Mouse (Mus musculus): ENCODE measurements at regions not wholly inside any gene's neighbourhood (a gene's known extent, or its start where the extent isn't known, plus 50 kb on each side); places are given as distances from the start of the nearest gene placed in this dataset.

DNA sequence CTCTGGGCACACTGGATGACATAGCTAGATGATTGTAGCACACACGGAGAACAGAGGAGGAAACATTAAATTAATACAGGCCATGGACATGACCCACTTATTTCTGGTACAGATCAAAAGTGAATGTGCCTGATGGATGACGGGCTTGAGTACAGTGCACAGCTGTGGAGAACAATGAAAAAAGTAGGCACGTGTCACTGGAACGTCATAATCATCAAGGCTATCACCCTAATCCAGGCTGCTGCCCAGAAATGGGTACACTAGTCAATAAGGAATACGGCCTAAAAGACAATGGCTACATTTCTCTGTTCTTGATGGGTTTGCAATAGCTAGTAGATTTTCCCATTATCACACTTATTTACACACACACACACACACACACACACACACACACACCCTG is 118.3 kb upstream of the Prdm1 start:
- Histone ChIP-seq H3K4me3 (replicated peaks) (no peak overlapping the region), H3K27me3 (replicated peaks) (no peaks in the 10 kb centered on the region), H3K4me1 (replicated peaks) (peaks cover 2% of the 10 kb centered on the region; the same call in 1 of the 2 replicates), H3K4me2 (replicated peaks) (no peak overlapping the region), H3K27ac (no peak overlapping the region), H3K9me3 (no peaks in the 10 kb centered on the region), H3K9ac (no peak overlapping the region), H3K36me3 (no peaks in the 10 kb centered on the region)
- 81% methylated on average over 5 of the region's 5 CpGs for WGBS
- ATAC-seq, result no peak

DNA sequence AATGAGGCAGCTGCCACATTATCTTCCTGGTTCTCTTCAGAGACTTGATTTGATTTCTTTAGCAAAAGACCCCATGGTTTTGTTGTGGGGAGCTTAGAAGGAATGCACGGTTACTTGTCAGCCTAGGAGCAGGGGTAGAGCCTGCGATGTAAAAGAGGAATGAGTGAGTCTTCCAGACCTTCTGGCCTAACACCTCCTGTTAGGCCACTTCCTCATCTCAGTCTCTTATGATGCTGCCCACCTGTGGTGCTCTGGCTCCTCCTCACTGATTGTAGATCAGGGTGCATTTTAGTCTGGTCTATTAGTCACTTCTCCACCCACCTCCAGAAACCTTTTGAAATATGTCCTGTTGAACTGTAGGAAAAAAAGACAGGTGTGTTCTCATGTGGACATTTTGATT is 113.3 kb upstream of the Prdm1 start:
- WGBS, result 89% methylated on average over 2 of the region's 2 CpGs
- H3K36me3 ChIP-seq, result no peaks in the 10 kb centered on the region
- H3K27ac ChIP-seq, result no peak overlapping the region
- ATAC-seq, result no peak
- no peaks in the 10 kb centered on the region for H3K4me1 ChIP-seq (replicated peaks)
- no peak overlapping the region for H3K4me3 ChIP-seq (replicated peaks)
- H3K9ac ChIP-seq, result no peak overlapping the region
- H3K4me2 ChIP-seq (replicated peaks), result no peak overlapping the region
- H3K27me3 ChIP-seq (replicated peaks), result no peaks in the 10 kb centered on the region
- no peaks in the 10 kb centered on the region for H3K9me3 ChIP-seq

DNA sequence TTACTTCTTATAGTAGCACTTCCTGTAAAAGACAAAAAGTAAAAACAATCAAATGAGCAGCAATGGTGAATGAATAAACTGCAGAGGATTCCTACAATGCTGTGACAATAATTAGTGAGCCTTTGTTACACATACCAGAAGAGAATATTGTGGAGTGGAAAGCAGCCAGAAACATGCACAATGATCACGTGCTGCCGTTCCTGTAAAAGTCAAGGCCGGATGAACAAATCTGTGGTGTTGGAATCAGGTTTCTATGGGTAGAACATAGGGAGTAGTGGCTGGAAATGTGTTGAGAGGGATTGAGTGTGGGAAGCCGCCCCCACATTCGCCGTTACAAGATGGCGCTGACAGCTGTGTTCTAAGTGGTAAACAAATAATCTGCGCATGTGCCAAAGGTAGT is 112.3 kb upstream of the Prdm1 start:
- WGBS, result 96% methylated on average over 8 of the region's 8 CpGs
- no peaks in the 10 kb centered on the region for H3K27me3 ChIP-seq (replicated peaks)

DNA sequence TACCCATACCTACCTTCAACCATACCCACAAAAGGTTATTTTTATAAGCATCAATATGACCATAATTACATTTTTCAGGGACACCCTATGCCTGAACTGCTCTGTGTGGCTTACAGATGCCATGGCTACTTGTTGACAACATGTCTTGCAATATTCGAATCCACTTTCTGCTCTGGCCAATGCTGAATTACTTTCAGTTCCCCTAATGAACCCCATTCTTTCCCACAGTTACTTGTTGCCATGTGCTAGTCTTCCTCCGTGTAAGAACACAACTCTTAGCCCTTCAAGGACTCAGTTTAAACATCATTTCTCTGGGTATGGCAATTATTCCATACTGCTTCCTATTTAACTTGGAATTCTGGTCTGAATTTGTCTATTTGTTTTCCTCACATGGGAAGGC is 110.4 kb upstream of the Prdm1 start:
- 82% methylated on average over 2 of the region's 2 CpGs for WGBS
- no peaks in the 10 kb centered on the region for H3K36me3 ChIP-seq
- H3K9me3 ChIP-seq, result no peaks in the 10 kb centered on the region

More for the DNA sequence above, 112.3 kb upstream of the Prdm1 start:
- H3K4me3 ChIP-seq (replicated peaks), result no peak overlapping the region
- H3K9ac ChIP-seq, result no peak overlapping the region
- H3K27ac ChIP-seq, result no peak overlapping the region
- H3K9me3 ChIP-seq, result no peaks in the 10 kb centered on the region
- no peaks in the 10 kb centered on the region for H3K4me1 ChIP-seq (replicated peaks)
- no peak for ATAC-seq
- no peaks in the 10 kb centered on the region for H3K36me3 ChIP-seq
- H3K4me2 ChIP-seq (replicated peaks), result no peak overlapping the region

DNA sequence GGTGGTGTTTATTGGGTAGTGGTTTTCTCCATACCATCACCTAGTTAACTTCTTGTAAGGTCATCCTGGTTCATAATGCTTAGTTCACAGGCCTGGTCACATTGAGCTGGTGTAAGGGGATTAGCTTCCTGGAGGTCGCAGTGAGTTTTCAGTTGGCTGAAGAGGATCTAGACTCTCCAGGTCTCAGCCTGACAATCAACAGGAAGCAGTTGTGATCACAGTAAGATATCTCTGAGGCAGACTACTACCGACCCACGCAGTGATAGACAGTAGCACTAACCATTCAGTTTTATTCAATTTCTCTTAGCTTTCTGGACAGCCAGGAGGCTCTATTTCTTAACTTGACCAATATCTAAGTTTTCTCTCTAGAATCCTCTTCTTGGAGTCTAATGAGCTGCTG is 108.5 kb upstream of the Prdm1 start:
- no peaks in the 10 kb centered on the region for H3K4me1 ChIP-seq (replicated peaks)
- H3K4me2 ChIP-seq (replicated peaks), result no peak overlapping the region
- ATAC-seq, result no peak
- no peaks in the 10 kb centered on the region for H3K9me3 ChIP-seq
- no peak overlapping the region for H3K9ac ChIP-seq
- H3K27ac ChIP-seq, result no peak overlapping the region
- no peaks in the 10 kb centered on the region for H3K27me3 ChIP-seq (replicated peaks)
- WGBS, result 81% methylated on average over 3 of the region's 3 CpGs
- H3K4me3 ChIP-seq (replicated peaks), result no peak overlapping the region
- no peaks in the 10 kb centered on the region for H3K36me3 ChIP-seq

More for the DNA sequence above, 110.4 kb upstream of the Prdm1 start:
- H3K4me1 ChIP-seq (replicated peaks), result no peaks in the 10 kb centered on the region
- no peak for ATAC-seq
- H3K9ac ChIP-seq, result no peak overlapping the region
- H3K27ac ChIP-seq, result no peak overlapping the region
- no peak overlapping the region for H3K4me3 ChIP-seq (replicated peaks)
- H3K27me3 ChIP-seq (replicated peaks), result no peaks in the 10 kb centered on the region
- no peak overlapping the region for H3K4me2 ChIP-seq (replicated peaks)

DNA sequence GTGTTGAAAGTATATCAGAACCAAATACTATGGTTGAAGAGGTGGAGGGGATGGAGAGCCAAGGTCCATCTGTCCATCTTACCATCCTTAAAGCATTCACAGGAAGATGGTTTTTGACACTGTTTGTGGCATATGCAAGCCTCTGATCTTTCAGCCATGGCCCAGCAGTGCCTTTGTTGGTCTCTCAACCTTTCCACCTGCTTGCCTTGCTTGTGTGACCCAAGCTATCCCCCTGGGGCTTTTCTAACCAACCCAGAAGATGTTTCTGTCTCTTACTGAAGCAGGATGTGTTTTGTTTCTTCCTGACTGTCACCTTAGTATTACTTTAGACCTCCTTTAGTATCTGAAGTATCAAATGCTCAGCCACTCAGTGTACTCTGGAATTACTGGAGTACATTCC is 107.8 kb upstream of the Prdm1 start:
- H3K9ac ChIP-seq, result no peak overlapping the region
- H3K27me3 ChIP-seq (replicated peaks), result no peaks in the 10 kb centered on the region
- no peak overlapping the region for H3K27ac ChIP-seq
- H3K4me1 ChIP-seq (replicated peaks), result no peaks in the 10 kb centered on the region
- no peaks in the 10 kb centered on the region for H3K36me3 ChIP-seq
- ATAC-seq, result no peak
- H3K9me3 ChIP-seq, result no peaks in the 10 kb centered on the region
- H3K4me2 ChIP-seq (replicated peaks), result no peak overlapping the region
- H3K4me3 ChIP-seq (replicated peaks), result no peak overlapping the region

DNA sequence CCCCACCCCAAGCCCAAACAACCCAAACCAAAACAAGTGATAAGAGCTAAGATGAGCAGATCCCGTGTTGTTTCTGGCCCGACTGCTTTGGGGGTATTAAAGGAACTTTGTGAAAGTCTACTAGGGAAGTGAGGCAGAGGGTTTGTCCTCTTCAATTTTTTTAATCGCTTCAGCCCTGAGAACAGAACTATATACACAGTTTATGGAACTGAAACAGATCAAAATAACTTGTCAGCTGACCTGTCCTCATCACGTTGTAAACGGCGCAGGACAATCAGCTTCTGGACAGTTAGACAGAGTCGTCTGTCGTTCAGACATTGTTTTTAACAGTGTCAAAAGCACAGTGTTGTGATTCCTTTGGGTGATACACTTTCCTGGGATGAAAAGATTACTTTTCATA is 103.3 kb upstream of the Prdm1 start:
- no peak overlapping the region for H3K4me3 ChIP-seq (replicated peaks)

DNA sequence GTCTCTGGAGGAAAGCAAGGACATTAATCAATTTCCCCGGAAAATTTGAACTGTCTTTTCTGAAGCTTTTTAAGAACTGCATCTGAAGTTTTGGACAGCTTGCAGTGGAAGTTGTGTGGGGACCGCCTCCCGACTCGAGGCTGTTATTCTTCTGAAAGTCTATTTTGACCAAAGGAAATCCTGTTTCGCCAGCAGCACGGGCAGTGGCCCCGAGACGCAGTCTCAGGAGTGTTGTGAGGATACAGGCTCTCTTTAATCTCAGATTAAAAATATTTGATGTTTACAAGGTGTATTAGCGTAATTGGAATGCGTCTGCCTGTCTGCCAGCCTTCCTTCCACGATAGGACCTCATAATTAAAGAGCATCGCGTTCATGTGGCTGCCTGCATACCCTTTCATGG is 102.2 kb upstream of the Prdm1 start:
- Histone ChIP-seq H3K4me3 (replicated peaks) (no peak overlapping the region), H3K27me3 (replicated peaks) (no peaks in the 10 kb centered on the region), H3K9ac (no peak overlapping the region), H3K27ac (no peak overlapping the region), H3K9me3 (no peaks in the 10 kb centered on the region), H3K36me3 (no peaks in the 10 kb centered on the region), H3K4me2 (replicated peaks) (no peak overlapping the region), H3K4me1 (replicated peaks) (no peaks in the 10 kb centered on the region)
- WGBS, result 66% methylated on average over 13 of the region's 13 CpGs
- no peak for ATAC-seq

More for the DNA sequence above, 103.3 kb upstream of the Prdm1 start:
- H3K4me1 ChIP-seq (replicated peaks), result no peaks in the 10 kb centered on the region
- no peak overlapping the region for H3K27ac ChIP-seq
- no peaks in the 10 kb centered on the region for H3K36me3 ChIP-seq
- H3K27me3 ChIP-seq (replicated peaks), result no peaks in the 10 kb centered on the region
- no peak overlapping the region for H3K9ac ChIP-seq
- no peaks in the 10 kb centered on the region for H3K9me3 ChIP-seq
- no peak for ATAC-seq
- 55% methylated on average over 8 of the region's 8 CpGs for WGBS
- H3K4me2 ChIP-seq (replicated peaks), result no peak overlapping the region

DNA sequence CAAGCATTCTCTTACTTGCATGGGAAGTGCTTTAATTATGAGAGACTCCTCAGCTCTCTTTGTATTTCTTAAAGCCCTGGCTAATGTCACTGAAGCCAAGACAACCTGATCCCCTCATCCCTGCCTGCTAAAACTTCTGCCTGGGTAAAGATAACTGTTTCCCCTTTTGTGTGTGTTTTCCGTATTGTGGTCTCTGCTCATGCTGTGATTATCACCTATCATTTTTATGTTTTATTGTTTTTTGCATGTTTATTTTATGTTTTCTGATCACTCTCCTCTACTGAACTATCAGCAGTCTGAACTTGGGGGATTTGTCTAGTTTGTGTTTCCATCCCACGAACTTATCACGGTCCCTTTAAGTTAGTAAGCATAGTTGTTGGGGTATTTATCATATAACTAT is 100.1 kb upstream of the Prdm1 start:
- H3K36me3 ChIP-seq, result no peaks in the 10 kb centered on the region
- no peaks in the 10 kb centered on the region for H3K9me3 ChIP-seq
- no peak overlapping the region for H3K9ac ChIP-seq
- no peak for ATAC-seq
- no peaks in the 10 kb centered on the region for H3K27me3 ChIP-seq (replicated peaks)
- no peak overlapping the region for H3K27ac ChIP-seq
- no peak overlapping the region for H3K4me3 ChIP-seq (replicated peaks)
- 86% methylated on average over 3 of the region's 3 CpGs for WGBS
- no peaks in the 10 kb centered on the region for H3K4me1 ChIP-seq (replicated peaks)
- no peak overlapping the region for H3K4me2 ChIP-seq (replicated peaks)

DNA sequence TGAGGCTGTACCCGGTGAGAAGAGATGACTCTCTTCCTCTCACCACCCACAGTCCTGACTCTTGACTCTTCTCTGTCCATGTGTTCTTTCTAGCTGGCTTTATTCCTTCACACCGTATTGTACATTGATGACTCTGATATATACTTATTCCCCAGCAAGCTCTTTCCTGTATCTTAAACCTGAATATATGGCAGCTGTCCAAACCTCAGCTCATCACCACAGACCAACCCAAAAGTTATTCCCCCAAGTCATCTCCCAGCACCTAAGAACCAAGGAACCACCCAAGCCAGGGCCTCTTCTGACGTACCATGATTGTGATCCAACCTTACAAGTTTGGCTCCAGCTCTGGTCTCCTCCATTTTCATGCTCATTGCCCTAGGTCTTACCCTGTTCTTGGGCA is 99.1 kb upstream of the Prdm1 start:
- Histone ChIP-seq H3K9me3 (no peaks in the 10 kb centered on the region), H3K27ac (no peak overlapping the region), H3K36me3 (no peaks in the 10 kb centered on the region), H3K4me3 (replicated peaks) (no peak overlapping the region), H3K4me2 (replicated peaks) (no peak overlapping the region), H3K27me3 (replicated peaks) (no peaks in the 10 kb centered on the region), H3K9ac (no peak overlapping the region), H3K4me1 (replicated peaks) (no peaks in the 10 kb centered on the region)
- no peak for ATAC-seq
- 89% methylated on average over 3 of the region's 3 CpGs for WGBS

DNA sequence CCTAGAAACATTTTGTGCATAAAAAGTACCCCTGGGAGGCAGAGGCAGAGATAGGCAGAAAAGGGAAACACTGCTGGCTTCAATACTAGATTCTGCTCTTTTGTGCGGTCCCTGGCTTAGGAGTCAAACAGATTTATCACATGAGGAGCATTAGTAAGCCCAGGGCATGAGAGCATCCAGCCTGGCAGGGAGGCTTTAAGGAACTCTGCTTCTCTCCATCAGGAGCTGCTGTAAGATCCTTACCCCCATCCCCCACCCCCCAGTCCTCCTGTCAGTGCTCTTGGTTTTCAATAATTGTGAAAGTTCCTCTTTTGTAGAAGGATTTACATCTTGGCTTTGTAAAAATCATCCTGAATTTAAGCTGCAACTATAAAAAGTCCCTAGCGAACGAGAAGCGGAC is 97.2 kb upstream of the Prdm1 start:
- no peak for ATAC-seq
- no peak overlapping the region for H3K4me3 ChIP-seq (replicated peaks)
- H3K27me3 ChIP-seq (replicated peaks), result no peaks in the 10 kb centered on the region
- no peak overlapping the region for H3K9ac ChIP-seq
- H3K27ac ChIP-seq, result no peak overlapping the region
- H3K36me3 ChIP-seq, result no peaks in the 10 kb centered on the region
- 79% methylated on average over 4 of the region's 4 CpGs for WGBS
- no peak overlapping the region for H3K4me2 ChIP-seq (replicated peaks)
- H3K9me3 ChIP-seq, result no peaks in the 10 kb centered on the region
- no peaks in the 10 kb centered on the region for H3K4me1 ChIP-seq (replicated peaks)

DNA sequence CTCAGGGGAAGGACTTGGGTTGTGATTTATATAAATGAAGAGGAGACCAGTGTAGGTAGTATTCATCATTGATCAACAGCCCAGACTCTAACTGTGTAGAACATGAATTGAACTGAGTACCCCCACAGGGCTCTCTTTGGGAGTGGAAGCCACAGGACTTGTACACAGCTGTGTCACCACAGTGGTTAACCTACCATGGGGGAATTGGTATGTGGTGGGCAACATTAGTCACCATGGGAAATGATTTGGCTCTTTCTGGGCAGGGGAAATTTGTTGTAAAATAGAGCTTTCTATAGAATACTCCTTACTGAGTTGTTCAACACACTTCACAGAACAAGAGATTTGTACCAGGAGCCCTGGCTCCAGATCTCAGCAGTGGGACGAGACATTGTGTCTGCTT is 87.3 kb upstream of the Prdm1 start:
- Histone ChIP-seq H3K4me2 (replicated peaks) (no peak overlapping the region), H3K4me1 (replicated peaks) (no peaks in the 10 kb centered on the region), H3K9ac (no peak overlapping the region), H3K27me3 (replicated peaks) (no peaks in the 10 kb centered on the region), H3K9me3 (no peaks in the 10 kb centered on the region), H3K36me3 (no peaks in the 10 kb centered on the region), H3K4me3 (replicated peaks) (no peak overlapping the region), H3K27ac (no peak overlapping the region)
- no peak for ATAC-seq
- WGBS, result 81% methylated on average over 1 of the region's 1 CpGs

DNA sequence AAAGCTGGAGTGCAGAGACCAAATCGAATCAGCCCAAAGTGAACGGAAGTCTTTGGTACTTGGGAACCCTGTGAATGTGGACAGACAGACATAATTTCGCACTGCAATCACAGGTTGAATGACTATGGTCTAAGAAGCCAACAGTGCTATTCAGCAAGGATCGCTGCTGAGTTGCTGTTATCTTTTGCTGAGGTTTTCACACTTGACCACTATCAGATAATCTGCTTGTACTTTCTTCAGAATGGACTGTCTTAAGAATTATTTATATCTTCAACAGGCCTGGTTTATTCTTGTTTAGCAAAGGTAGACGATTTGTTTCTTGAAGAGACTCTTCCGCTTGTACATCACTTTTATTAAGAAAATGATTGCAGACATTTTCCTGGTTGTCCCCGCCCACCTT is 84.3 kb upstream of the Prdm1 start:
- WGBS, result 90% methylated on average over 7 of the region's 7 CpGs
- no peak for ATAC-seq
- no peaks in the 10 kb centered on the region for H3K36me3 ChIP-seq

DNA sequence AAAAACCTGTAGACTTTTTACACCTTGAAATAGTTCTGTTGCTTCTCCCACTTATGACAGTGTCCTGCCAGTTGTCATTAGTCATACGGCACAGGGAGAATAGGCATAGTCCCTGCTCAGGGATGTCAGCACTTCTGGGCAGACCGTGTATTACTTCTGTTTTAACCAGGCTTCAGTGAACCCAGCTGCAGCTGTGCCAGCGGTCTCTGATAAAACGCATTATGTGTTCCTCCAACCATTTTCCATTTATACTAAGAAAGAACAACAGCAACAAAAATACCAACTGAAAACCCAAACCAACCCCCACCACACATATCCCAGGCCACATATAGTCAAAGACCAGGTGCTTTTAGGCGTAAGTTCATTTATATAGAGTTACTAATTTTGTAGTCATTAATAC is 83.1 kb upstream of the Prdm1 start:
- Histone ChIP-seq H3K9ac (no peak overlapping the region), H3K27me3 (replicated peaks) (no peaks in the 10 kb centered on the region), H3K36me3 (no peaks in the 10 kb centered on the region), H3K27ac (no peak overlapping the region), H3K4me2 (replicated peaks) (no peak overlapping the region), H3K9me3 (no peaks in the 10 kb centered on the region), H3K4me1 (replicated peaks) (no peaks in the 10 kb centered on the region), H3K4me3 (replicated peaks) (no peak overlapping the region)
- WGBS, result 83% methylated on average over 5 of the region's 5 CpGs
- ATAC-seq, result no peak

More for the DNA sequence above, 84.3 kb upstream of the Prdm1 start:
- Histone ChIP-seq H3K4me2 (replicated peaks) (no peak overlapping the region), H3K9ac (no peak overlapping the region), H3K27me3 (replicated peaks) (no peaks in the 10 kb centered on the region), H3K27ac (no peak overlapping the region), H3K9me3 (no peaks in the 10 kb centered on the region), H3K4me3 (replicated peaks) (no peak overlapping the region), H3K4me1 (replicated peaks) (no peaks in the 10 kb centered on the region)
